Mouse (Mus musculus) megakaryocyte-erythroid progenitor cell, adult 5-6 weeks (primary cell): Measurements from ENCODE around the gene Gcsam. TPM values are rescaled to one million over a fixed set of nuclear protein-coding genes. Genes with fewer than 3 reads are reported as not detected.

Experiments used
- ATAC-seq: replicated peaks from 2 replicates; pipeline ENCODE4 v1.8.0; 2016; ENCODE audit warnings: mild to moderate bottlenecking, inconsistent platforms; ENCODE audit not compliant: severe bottlenecking, poor library complexity, low FRiP score, low TSS enrichment
- total RNA-seq, 2 experiments: library from RNA; stranded (forward) in 1 of 2; stranded (reverse) in 1 of 2; fragments of 200-1000, 215-1000 nt in 1 of 2; fragments of >200 nt in 1 of 2; fragmentation: Nextera tagmentation in 1 of 2; gene quantifications; 2 replicates each; pipeline ENCODE4 v1.2.3; 2014 to 2017

Gene Gcsam
- total RNA-seq, 2 experiments from 2014 or later = 1.1 TPM; not detected in 1

GRCm38 (mm10) chr16:45641301-45641700, 31.1 kb downstream of the Gcsam start:
- no peak for ATAC-seq

DNA sequence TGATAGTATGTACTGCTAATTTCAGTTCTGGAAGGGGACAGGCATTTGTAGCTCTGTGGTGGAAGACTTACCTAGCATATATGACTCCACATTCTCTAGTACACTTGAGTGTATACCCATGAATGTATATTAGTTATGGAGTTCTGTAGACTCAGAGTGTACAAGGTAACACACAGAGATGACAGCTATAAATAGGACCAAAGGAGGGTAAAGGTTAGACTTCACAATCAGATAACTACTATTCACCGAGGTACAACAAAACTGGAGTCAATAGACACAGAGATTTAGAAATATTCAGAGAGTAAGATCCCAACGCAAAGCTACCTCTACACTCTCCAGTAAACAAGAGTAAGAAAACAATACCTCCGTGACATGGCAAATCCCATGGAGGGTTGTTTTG, 33.8 kb downstream of the Gcsam start:
- no peak for ATAC-seq

- ATAC-seq = peak; percentile 86
Measured at GRCm38 (mm10) chr16:45644380-45644779, 34.2 kb downstream of the Gcsam start.

DNA sequence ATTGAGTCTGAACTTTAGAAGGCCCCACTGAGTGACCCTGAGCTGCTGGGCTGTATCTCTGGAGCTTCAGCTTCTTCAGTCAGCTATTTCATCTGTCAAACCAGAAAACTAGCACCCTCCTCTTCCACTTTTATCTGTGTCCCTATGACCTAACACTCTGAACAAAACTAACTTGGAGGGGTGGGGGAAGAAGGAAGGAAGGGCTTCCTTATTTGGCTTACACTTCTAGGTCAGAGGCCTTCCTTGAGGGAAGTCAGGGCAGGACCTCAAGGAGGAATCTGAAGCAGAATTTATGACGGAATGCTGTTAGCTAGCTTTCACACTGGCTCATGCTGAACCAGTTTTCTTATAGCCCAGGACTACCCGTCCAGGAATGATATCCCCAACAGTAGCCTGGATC, 41.3 kb downstream of the Gcsam start:
- ATAC-seq = no peak

DNA sequence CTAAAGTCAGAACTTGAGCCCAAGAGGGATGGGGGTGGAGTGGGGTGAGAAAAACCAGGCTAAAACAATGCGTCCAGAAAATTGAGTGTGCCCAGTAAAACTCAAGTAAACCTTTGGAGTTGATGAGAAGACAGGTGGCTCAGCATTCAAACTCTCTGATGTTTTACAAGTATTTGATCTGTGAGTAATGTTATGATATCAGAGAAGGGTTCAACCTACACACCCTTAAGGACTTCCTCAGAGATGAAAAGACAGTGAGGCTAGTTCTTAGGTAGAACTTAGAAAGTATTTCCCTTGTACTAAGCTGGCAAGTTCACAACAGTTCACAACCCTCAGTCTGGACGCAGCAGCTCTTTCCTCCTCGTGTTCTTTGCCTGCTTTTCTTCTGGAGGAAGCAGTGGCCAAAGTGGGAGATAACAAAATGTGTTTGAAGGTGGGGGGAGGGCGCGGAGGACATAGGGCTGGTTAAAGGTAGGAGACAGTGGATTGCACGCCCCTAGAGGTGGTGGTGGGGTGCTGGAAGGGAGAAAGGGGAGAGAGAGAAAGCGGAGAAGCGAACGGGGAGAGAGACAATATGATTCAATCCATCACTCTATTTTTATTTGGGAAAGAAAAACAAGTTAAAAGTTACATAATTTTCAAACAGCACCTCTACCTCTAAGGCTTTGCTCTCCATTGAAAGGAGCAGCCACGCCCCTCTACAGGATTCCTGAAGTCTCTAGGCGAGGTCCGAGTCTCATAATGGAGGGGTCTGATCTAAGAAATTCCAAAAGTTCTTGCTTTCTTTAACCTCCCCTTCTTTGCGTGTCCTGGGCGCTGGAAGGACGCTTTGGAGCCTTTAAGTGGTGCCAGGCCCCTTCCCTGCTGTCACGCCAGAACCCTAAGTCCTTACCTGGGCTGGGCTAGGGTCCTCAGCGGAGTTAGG, 43.1 kb downstream of the Gcsam start:
- peak; percentile 46 for ATAC-seq

- ATAC-seq = peak; percentile 79
Measured at GRCm38 (mm10) chr16:45653934-45654332, 43.8 kb downstream of the Gcsam start, which contains the start of gene BC016579. TSS of gene BC016579 (minus strand) at chr16:45654068.

DNA sequence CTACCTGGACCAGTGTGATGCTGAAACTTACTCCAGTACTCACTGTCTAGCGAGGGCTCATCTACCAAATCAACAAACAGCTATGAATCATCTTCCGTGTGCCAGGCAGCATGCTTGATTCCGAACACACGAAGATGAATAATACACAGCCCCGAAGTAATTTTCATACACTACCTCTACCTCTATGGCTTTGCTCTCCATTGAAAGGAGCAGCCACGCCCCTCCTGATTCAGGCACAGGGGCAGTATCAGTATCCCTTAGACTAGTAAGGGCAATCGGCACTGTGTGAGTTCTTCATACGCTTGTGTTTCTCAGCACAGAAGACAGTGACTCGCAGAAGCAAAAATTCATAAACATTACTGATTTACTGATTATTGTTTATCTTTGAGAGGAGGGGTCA, 44.3 kb downstream of the Gcsam start:
- no peak for ATAC-seq

- peak; percentile 27; the same call in 1 of the 2 replicates for ATAC-seq
Measured at GRCm38 (mm10) chr16:45657574-45658159, 47.5 kb downstream of the Gcsam start.

GRCm38 (mm10) chr16:45658248-45658647, 48.1 kb downstream of the Gcsam start:
- 0 out of 2 replicates have a peak, but pooled peaks have one; percentile 25 for ATAC-seq

DNA sequence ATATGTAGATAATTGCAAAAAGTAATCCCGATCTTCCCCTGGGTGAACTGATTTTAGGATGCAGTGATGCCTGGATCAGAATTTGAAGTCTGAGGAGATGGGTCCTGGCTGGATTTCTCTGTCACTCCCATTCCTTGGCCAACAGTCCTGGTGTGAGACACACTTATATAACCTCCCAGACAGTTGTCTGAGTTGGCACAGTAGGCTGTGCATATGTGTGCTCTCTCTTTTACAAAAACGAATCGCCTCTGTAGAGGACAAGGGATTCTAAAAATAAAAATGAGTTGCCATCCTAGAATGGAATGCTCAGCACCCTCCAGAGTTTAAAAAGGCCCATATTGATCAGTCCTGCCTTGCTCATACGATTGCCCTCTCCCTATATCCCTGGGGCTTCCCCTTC, 49.4 kb downstream of the Gcsam start:
- no peak for ATAC-seq

GRCm38 (mm10) chr16:45662381-45662780, 52.2 kb downstream of the Gcsam start:
- ATAC-seq = 0 out of 2 replicates have a peak, but pooled peaks have one; percentile 31

- ATAC-seq = peak; percentile 77
Measured at GRCm38 (mm10) chr16:45666136-45666535, 56.0 kb downstream of the Gcsam start.

GRCm38 (mm10) chr16:45668178-45668577, 58.0 kb downstream of the Gcsam start:
- ATAC-seq = no peak

DNA sequence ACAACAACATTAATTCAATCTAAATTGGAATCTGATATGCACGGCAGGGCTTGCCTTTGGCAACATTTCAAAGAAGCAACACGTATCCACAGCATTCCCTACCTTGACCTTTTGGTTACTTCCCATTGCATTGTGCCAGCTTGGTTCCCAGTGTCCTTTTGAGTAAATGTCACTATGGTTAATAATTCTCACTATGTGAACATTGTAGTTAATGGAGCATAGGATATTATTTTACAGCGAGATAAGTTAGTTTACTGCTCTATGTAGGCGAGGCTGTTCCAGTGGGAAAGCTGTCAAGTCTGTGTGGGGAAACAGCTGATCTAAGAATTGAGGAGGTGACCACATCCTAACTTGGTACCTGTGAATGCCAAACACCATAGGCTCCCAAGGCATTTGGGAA, 59.8 kb downstream of the Gcsam start:
- ATAC-seq = no peak

Other genes starting within 250 kb of the Gcsam start
- gene Cd200, start 201.3 kb upstream of the Gcsam start, total RNA-seq (2014; fragmentation: Nextera tagmentation) = not detected in 2 replicates
- gene Cd200, start 201.3 kb upstream of the Gcsam start, total RNA-seq (2017) = not detected in 2 replicates
- gene Gm609, start 117.4 kb upstream of the Gcsam start, total RNA-seq (2014; fragmentation: Nextera tagmentation) = not detected in 2 replicates
- not detected in 2 replicates for gene Gm609, start 117.4 kb upstream of the Gcsam start, total RNA-seq (2017)
- gene Gm17783, start 78.3 kb upstream of the Gcsam start, total RNA-seq (2014; fragmentation: Nextera tagmentation) = not detected in 2 replicates
- not detected in 2 replicates for gene Gm17783, start 78.3 kb upstream of the Gcsam start, total RNA-seq (2017)
- gene Slc9c1, start 75.1 kb upstream of the Gcsam start, total RNA-seq (2014; fragmentation: Nextera tagmentation) = not detected in 2 replicates
- gene Slc9c1, start 75.1 kb upstream of the Gcsam start, total RNA-seq (2017) = not detected in 2 replicates
- not detected in 2 replicates for gene BC016579, start 43.7 kb downstream of the Gcsam start, total RNA-seq (2014; fragmentation: Nextera tagmentation)
- gene BC016579, start 43.7 kb downstream of the Gcsam start, total RNA-seq (2017) = 0.91 TPM in 1 of 2 replicates, not detected in the other
- not detected in 2 replicates for gene Tmprss7, start 83.3 kb downstream of the Gcsam start, total RNA-seq (2014; fragmentation: Nextera tagmentation)
- 1.1 TPM in 1 of 2 replicates, not detected in the other for gene Tmprss7, start 83.3 kb downstream of the Gcsam start, total RNA-seq (2017)
- 0.59 TPM in 1 of 2 replicates, not detected in the other for gene Tagln3, start 114.2 kb downstream of the Gcsam start, total RNA-seq (2014; fragmentation: Nextera tagmentation)
- gene Tagln3, start 114.2 kb downstream of the Gcsam start, total RNA-seq (2017) = not detected in 2 replicates
- 8.8 and 10.6 TPM in 2 replicates for gene Abhd10, start 132.6 kb downstream of the Gcsam start, total RNA-seq (2014; fragmentation: Nextera tagmentation)
- gene Abhd10, start 132.6 kb downstream of the Gcsam start, total RNA-seq (2017) = 18.4 and 25.7 TPM in 2 replicates